Mouse (Mus musculus): ENCODE data around the gene Slc9a9.
"Not testable (repeated sequence)": the region's sequence is repeated elsewhere in the genome, so short reads cannot be mapped to it uniquely, and the experiment has no call there.

The Slc9a9 gene

DNA sequence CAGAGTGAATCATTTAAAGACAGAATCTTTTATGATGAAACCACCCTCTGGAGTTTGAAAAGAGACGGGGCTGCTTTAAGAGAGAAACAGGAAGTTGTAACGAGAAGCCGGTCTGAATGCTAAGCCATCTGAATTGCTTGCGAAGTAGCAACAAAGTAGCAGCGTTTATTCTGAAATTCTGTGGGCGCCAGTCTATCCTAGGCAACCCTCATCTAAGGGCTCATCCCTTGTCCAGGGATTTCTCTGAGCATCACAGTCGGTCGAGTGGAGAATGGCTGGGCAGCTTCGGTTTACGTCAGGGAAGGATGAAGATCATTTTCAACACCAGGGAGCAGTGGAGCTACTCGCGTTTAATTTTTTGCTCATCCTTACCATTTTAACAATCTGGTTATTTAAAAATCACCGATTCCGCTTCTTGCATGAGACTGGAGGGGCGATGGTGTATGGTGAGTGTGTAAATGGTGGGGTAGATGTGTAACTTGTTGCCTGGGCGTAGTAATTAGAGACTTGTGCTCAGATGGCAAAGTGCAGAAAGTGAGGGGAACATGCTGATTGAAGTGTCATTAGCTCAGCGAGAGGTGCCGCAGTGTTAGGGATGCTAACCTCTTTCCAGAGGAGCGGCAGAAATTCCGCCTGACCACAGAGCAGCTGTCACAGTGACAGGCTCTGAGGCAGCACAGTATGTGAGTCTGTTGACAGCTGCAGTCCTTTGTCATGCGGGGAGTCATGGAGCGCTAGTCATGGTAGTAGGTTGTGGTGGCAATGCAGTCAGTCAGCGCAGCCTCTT, at the start of gene Slc9a9:
Gene Slc9a9, plus strand, starts transcription at position 119 of the 787 bp plus-strand sequence.
- in situ Hi-C loops (cut with MboI, MseI): loop anchor here (5.0 kb wide), 1 partner anchor 48 kb away; no protein-coding TSS in a partner anchor

DNA sequence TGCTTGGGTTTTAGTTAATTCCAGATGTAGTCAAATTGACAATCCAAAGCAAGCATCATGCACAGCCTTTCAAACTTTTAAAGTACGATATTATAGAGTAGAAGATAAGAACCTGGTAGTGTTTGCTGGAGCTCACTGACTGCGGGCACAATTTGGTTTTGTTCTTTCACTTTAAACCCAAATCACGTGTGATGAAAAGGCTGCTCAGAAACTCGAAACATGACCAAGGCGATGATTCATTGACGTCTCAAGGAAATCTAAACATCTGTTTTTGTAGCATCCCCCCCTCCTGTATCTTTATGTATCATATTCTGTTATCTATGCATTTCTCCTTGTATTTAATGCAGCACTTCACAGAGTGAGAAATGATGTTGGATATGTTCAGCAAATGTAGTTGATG, 49.4 kb upstream of the Slc9a9 start:
- in situ Hi-C loops (cut with MboI, MseI): loop anchor here (5.0 kb wide), 1 partner anchor 47 kb away; the partner anchor contains the start of gene Slc9a9

DNA sequence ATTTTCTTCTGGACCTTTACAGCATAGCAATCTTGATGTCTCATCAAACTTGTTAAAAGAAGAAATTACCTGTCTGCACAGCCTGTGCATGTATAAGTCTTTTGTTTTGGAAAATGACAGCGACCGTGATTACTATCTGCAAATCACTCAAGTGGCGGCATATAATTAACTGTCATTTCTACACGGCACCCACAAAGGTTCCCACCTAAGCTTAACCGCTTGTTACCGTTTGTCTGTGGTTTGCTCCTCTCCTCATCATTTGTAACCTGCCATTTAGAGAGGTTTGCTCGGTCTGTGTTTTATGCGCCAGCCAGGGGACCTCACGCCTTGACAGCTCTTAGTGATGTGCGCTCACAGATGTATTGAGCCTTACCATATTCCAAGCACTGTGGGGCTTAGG, 48.9 kb upstream of the Slc9a9 start:
- in situ Hi-C loops (cut with MboI, MseI): loop anchor here (5.0 kb wide), 1 partner anchor 46 kb away; the partner anchor contains the start of gene Slc9a9

DNA sequence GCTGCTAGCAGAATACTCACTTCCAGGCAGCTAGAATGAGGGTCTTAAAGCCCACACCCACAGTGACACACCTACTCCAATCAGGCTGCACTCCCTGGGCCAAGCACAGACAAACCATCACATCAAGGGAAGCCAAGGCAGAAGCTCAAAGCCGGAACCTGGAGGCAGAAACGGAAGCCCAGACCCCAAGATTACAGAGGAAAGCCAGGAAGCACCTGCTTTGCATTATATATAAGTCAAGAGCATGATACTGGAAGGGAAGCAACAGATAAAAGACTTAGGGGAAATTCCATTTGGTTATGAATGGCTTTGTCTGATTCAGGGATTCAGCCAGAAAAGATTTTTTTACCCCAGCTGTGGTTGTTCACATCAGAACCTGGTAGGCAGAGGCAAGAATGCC, 47.8 kb upstream of the Slc9a9 start:
- in situ Hi-C loops (cut with MboI, MseI): loop anchor here (5.0 kb wide), 1 partner anchor 45 kb away; the partner anchor contains the start of gene Slc9a9

DNA sequence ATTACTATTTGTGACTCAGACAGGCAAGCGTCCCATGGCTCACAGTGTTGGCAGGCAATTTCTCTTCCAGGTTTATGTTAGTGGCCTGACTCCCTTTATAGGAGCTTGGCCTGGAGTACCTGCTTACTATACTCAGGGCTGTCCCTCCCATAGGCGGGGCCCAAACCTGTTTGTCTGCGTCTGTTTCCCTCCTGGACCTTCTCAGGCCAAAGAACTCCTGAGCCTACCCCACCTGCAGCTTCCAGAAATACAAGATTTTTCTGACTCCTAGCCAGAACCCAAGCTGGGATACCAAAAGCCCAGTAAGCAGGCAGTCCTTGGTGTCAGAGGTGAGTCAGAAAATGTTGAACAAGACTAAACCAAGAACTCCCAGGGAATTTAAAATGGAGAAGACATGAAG, 43.0 kb upstream of the Slc9a9 start:
- in situ Hi-C loops (cut with MboI, MseI): no loop called here

DNA sequence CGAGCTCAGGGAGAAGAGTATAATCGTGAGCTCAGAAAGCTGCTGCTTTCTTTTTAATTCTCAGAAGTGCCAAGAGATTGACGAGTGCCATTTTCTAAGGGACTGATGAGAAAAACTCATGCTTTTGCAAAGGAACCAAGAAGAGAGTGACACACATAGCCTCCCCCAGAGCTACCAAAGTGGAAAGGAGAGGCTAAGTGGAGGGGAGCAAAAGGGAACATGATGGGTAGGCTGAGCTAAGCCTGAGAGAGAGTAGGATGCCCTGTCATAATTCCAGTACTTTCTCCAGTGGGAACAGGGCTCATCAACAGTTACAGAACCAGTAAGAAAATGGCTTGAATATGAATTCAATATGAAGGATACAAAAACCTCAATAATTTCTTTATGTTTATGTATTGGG, 40.8 kb upstream of the Slc9a9 start:
- in situ Hi-C loops (cut with MboI, MseI): no loop called here

DNA sequence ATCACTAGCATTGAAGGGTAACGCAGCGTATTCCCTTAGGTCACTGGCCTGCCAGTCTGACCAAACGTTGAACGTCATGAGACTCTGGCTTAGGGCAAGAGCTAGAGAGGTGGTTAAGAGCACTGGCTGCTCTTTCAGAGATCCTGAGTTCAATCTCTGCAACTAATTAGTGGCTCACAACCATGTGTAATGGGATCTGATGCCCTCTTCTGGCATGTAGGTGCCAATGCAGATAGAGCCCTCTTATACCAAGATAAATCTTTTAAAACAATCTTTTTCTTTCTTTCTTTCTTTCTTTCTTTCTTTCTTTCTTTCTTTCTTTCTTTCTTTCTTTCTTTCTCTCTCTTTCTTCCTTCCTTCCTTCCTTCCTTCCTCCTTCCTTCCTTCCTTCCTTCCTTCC, 35.4 kb upstream of the Slc9a9 start:
- in situ Hi-C loops (cut with MboI, MseI): not testable (repeated sequence)

DNA sequence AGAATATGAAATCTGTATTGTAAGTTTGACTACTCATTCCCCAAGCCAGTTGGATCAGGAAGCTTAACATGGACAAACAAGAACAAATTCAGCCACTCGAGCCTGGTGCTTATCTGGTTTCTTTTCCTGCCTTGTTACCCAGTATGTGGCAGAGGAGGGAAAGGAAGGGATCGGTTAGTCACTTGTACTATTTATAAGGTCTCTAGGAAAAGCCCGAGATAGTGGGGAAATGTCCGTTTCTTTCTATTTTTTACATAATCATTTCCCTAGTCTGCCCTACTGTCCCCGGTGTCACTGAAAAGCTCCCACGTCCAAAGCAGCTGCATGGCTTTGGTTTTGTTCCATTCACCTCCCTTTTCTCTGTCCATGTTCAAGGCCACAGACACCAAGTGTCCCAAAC, 24.1 kb upstream of the Slc9a9 start:
- in situ Hi-C loops (cut with MboI, MseI): no loop called here

DNA sequence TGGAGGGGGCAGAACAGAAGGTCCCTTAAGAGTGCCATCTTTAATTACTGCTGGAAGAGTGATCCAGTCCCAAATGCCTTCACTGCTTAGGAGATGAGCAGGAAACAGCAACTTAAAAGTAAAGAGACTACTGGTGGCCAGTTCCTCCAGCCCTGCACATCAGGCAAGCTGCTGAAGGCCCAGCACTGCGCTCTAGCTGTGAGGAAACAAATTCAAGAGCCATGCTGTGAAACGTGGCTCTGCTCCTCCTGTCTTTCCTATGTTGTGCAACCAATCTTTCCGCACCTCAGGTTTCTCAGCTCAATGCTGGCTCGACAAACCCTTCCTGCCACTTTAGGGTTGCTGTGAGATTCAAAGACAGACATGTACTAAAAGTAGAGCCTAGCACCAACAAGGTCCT, 22.3 kb upstream of the Slc9a9 start:
- in situ Hi-C loops (cut with MboI, MseI): no loop called here

DNA sequence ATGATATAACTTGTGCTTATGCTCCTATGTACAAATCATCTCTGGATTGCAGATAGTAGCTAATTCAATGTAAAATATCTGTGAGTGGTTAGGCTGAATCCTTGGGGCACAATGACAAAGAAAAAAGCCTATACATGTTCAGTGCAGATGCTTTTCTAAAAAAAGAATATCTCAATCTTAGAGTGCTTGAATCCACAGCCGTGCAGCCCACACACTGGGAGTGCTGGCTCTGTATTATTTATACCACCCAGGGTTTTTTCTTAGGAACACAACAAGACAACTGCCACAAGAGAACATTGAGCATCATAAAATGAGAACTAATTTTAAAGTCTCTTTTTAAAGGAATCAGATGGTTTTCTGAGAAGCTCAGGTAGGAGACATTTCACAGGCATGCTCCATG, 19.7 kb upstream of the Slc9a9 start:
- in situ Hi-C loops (cut with MboI, MseI): no loop called here

DNA sequence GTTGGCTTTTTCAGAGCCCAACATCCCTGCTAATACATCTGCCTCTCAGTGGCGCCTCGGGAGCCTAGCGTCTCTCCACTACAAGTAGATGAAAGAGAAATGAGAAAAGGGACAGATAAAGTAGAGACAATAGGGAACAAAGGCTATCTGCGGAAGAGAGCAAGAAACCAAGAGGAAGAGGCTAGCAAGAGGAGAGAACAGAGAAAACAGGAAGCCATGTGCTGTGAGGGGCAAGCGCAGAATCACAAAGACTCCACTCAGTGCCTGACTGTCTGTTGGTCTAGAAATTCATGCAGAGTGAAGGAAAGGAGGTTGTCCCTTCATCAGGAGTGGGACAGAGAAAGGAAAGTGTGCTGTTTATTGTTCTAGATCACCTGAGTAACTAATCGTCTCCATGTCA, 16.5 kb upstream of the Slc9a9 start:
- in situ Hi-C loops (cut with MboI, MseI): no loop called here

DNA sequence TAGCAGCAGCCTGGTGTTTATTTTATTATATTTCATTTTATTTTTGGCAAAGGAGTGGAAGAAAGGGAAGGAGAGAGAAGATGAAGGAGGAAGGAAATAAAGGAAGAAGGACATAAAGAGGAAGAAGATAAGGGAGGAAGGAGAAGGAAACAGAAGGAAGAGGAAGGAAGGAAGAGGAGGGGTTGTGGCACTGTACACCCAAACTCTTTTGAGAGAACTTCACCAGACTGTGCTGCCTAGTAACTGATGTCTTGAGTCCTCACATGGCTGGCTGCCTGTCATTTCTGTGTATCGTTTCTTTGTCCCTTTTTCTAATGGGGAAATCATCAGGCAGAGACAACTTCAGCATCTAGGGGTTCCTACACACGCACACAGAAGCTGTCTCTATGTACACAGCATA, 15.9 kb upstream of the Slc9a9 start:
- in situ Hi-C loops (cut with MboI, MseI): no loop called here

DNA sequence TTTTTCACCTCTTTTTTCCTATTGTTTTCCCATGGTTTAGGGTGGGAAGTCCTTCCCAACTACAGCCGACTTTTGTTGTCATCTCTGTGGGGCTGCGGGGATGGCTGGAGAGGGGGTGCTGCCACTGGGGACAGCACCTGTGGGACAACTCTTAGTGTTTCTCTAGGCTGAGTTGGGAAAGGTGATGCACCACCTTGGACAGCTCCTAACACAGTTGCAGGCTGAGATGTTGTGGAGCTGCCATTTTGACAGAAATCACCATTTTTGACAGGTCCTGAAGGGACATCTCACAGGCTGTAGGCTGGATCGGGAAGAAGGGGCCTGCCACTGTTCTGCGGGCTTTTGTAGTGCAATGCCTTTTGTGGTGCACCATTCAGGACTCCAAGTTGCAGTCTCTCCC, 13.4 kb upstream of the Slc9a9 start:
- in situ Hi-C loops (cut with MboI, MseI): no loop called here

DNA sequence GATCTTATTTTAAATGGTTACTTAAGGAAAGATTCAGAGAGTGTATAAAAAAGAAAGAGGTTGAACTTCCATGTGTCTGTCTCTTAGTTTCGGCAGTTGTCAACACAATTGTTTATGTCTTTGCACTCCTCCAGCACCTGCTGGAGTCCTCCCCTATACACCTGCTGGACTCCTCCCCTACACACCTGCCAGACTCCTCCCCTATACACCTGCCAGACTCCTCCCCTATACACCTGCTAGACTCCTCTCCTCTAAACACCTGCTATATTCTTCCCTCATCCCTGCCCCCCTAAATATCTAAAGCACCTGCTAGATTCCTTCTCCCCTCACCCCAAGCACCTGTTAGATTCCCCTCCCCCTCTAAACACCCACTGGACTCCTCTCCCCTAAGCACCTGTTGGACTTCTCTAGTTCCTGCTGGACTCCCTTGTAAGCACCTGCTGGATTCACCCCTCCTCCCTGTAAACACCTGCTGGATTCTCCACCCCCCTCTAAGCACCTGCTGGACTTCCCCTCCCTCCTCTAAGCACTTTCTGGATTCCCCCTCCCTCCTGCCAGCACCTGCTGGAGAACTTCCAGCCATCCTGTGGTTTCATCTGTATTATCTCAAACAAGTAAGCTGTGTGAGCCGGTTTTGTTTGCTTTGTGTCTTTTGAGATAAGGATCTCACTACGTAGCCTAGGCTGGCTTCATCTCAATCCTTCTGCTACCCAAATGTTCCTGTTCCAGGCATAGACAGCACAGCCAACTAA, 10.1 kb upstream of the Slc9a9 start:
- in situ Hi-C loops (cut with MboI, MseI): no loop called here

DNA sequence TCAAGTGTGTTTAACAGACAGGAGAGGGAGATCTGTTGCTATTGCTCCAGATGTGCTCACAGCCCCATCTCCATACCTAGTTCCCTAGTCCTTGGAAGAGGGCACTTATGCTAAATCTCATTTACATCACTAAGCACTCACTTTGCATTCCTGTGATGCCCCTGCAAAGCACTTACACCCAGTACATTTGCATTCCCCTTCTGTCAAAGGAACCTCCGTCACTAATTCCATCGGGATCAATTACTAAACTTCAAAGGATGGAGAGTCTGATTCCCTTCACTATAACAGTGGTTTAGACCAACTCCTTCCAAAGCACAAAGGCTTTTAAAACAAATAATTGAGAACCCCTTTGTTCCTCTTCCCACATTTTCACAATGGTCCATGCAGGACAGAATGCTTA, 7.9 kb upstream of the Slc9a9 start:
- in situ Hi-C loops (cut with MboI, MseI): no loop called here

DNA sequence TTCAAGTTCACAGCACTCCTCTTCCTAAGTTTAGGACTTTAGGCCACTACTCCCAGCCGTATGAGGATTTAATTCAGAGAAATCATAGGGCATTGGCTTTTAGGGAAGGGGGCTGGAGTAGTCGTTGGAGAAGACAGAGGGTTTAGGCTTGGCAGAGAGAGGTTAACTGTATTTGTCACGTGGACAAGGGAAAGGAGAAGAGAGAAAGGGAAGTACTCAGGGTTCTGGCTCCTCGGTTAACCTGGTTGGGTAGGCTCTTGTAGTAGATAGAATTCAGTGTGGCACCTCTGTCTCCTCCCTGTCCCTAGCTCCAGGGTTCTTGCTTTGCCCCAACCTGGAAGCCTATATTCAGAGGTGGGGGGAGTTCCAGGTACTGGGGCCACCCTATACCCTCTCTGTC, 4.5 kb upstream of the Slc9a9 start:
- in situ Hi-C loops (cut with MboI, MseI): loop anchor here (5.0 kb wide), 1 partner anchor 43 kb away; no protein-coding TSS in a partner anchor

DNA sequence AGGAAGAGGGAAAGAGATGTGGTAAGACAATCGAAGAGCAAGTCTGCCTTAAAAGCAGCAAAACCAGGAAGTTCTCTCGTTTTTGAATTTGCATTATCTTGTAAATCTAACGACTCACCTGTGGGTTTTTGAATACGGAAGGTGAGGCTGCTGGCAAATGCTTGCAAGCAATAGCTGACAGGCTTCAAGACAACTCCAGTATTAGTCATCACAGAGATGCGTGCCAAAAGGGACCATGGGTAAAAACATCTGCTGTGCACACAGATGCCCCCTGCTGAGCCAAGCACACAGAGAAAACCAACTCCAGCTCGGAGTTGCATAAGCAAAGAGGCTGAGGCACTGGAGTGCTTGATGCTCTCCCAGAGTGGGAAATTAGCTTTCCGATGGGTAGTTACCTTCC, 1.1 kb upstream of the Slc9a9 start:
- in situ Hi-C loops (cut with MboI, MseI): loop anchor here (5.0 kb wide), 1 partner anchor 46 kb away; no protein-coding TSS in a partner anchor

DNA sequence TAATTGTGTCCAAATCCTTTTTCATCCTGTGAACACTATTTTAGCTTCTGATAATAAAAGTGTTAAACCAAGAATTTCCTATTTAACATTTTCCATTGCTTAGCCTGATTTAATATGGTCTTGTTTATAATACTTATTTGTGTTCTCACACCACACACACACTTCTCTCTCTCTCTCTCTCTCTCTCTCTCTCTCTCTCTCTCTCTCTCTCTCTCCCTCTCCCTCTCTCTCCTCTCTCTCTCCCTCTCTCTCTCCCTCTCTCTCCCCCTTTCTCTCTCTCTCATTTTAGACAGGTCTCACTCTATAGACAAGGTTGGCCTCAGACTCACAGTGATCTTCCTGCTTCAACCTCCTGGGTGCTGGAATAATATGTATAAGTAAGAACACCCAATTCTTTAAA, 995 bp downstream of the Slc9a9 start:
- in situ Hi-C loops (cut with MboI, MseI): no loop called here

DNA sequence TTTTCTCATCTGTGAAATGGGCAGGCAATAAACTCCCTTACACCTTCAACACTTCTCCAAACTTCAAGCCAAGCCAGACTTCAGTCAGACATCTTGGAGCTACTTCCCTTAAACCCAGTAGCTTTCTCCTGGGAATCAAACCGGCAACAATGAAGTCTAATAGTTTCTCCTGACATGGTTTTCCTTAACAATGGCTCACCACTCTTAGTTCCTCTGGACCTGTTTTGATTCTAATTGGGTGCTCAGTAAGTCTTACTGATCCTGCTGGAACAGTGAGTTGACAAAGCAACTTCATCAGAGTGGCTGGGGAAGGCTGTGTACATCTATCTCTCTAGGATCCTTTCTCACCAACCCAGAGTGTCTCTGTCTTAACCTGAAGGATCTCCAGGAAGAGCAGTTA, 5.0 kb downstream of the Slc9a9 start:
- in situ Hi-C loops (cut with MboI, MseI): no loop called here

DNA sequence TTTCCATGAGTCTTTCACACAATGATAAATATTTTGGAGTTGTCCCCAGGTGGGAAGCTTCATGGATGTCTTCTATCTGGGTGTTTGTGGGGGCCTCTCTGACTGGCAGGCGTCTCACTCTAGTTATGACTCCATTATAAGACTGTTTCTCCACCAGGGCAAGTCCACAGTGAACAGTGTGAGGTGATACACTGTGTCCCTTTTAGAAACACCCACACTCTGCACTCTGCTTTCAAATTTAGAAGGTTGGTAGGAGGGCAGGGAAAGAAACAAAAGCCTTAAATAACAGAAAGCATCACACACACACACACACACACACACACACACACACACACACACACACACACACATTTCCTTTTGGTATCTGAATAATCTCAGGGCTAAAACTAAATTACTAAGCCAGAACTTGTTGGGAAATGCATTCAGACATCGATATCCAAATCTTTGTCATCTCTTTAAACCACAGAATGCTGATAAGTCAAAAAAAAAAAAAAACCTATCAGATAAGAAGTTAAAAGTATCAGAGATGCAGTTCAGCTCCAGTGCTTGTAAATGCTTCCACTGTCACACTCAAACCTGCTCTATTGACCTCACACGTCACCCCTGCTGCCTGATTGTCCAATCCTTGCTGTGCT, 8.4 kb downstream of the Slc9a9 start:
- in situ Hi-C loops (cut with MboI, MseI): no loop called here

DNA sequence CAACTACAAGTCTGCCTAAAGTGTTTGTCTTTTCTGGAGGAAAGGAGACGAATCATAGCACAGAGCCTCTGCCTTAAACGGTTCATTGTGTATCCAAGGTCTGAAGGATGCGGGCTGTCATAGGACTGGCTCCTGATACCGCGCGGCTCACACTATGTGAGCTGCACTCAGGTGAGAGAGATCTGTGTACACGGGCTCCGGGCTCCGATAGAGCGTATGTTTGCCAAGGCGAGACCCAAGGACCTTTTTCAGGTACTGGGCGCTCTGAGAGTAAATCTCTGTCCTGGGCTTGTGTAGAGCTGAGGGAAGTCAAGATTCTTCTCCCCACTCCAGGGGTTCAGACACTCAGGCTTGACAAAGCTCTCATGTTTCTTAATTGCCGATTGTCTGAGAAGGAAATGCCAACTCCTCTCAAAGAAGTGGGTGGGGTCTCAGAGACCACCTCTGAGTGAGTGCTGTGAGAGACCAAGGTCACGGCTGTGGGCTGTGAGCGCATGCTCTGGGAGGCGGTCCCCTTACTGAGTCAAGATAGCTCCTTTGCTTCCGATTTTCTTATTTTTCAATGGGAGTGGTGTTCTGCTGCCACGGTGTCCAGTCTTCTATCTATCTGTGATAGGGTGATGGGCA, 10.9 kb downstream of the Slc9a9 start:
- in situ Hi-C loops (cut with MboI, MseI): loop anchor here (10.0 kb wide), 1 partner anchor 146 kb away; the partner anchor contains the start of gene 1190002N15Rik

DNA sequence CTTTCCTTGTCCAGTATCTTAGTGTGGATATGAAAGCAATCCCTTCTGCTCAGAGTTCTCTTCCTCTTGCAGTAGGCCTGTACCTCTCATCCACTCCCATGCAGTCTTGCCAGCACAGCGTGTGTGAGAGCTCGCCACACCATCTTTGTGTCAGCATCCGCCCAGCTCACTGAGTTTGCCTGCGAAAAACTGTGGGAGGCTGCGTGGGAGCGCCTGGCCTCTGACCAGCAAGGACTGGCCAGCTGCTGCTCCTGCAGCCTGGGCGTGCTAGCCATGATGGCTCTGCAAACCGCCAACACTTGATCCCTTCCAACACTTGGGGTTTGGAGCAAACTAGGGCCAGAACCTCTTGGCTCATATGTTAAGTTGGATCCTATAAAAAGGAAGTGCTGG, 11.4 kb downstream of the Slc9a9 start:
- in situ Hi-C loops (cut with MboI, MseI): loop anchor here (10.0 kb wide), 1 partner anchor 146 kb away; the partner anchor contains the start of gene 1190002N15Rik

Measured in T-helper 1 cell (primary cell).